Mouse (Mus musculus) testis, adult 2 months (tissue): ENCODE data around the gene H2-Ab1.

Experiments used
- CTCF ChIP-seq: fragments of 200-500 bp; IDR thresholded peaks from 2 replicates; pipeline ENCODE4 v1.5.1; 2012; ENCODE audit warnings: low read depth, mild to moderate bottlenecking, inconsistent platforms, low read length, moderate library complexity; ENCODE audit not compliant: control insufficient read depth, insufficient read depth, insufficient replicate concordance
- POLR2A ChIP-seq: fragments of 200-500 bp; IDR thresholded peaks from 2 replicates; pipeline ENCODE4 v1.6.1; 2012; ENCODE audit warnings: low read depth, mild to moderate bottlenecking, inconsistent platforms, low read length, moderate library complexity; ENCODE audit not compliant: control insufficient read depth

DNA sequence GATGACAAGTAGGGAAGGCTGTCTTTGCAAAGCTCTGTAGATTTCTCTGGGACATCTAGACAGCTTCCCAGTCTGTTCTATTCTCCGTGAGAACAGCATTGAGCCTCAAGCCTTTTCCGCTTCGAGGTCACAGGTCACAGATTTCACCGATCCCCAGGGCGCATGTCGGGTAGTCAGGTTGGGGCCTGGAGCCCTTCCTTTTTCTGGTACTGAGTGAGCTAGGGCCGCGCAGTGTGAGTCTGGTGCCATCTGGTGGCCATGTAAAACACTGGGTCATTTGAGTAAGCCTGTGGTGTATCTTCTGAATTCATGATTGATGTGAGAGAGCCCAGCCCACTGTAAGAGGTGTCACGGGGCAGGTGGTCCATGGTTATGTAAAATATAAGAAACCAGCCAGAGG lies 22.6 kb upstream of the H2-Ab1 start:
- TF ChIP-seq POLR2A, result no peak
- TF ChIP-seq CTCF, result peak; percentile 63; the same call in 1 of the 2 replicates
